Mouse (Mus musculus) forebrain, embryonic 14.5 days (tissue): ENCODE results near the gene Ifna2. TPM values are rescaled to one million over a fixed set of nuclear protein-coding genes. Genes with fewer than 3 reads are reported as not detected.

Experiments used
- ATAC-seq: fragments of 200-750 bp; cut with Nextera tagmentation; 2 replicates; pipeline ENCODE4 v1.8.0; 2017; ENCODE audit warnings: mild to moderate bottlenecking, moderate library complexity
- DNase-seq: peaks from one replicate; pipeline ENCODE4 v3.0.0-alpha.2; 2015; ENCODE audit warnings: low spot score
- H3K27ac ChIP-seq: fragments of 300-500 bp; sonication (generic); 2 replicates; pipeline ENCODE4 v1.5.1; 2014; ENCODE audit warnings: low read depth, mild to moderate bottlenecking, control low read depth, low read length, moderate library complexity
- H3K27me3 ChIP-seq: fragments of 300-500 bp; sonication (generic); replicated peaks from 2 replicates; pipeline ENCODE4 v1.6.1; 2014; ENCODE audit warnings: low read length, control low read depth, mixed read lengths; ENCODE audit not compliant: control insufficient read depth, insufficient read depth
- H3K36me3 ChIP-seq: fragments of 300-500 bp; sonication (generic); 2 replicates; pipeline ENCODE4 v1.6.1; 2014; ENCODE audit warnings: low read length, control low read depth; ENCODE audit not compliant: control insufficient read depth, insufficient read depth
- H3K4me1 ChIP-seq: fragments of 300-500 bp; sonication (generic); 2 replicates; pipeline ENCODE4 v1.6.1; 2014; ENCODE audit warnings: antibody characterized with exemption, low read length, control low read depth; ENCODE audit not compliant: control insufficient read depth, insufficient read depth
- H3K4me2 ChIP-seq: fragments of 300-500 bp; sonication (generic); 2 replicates; pipeline ENCODE4 v1.6.1; 2014; ENCODE audit warnings: mild to moderate bottlenecking, control low read depth, low read length
- H3K4me3 ChIP-seq: fragments of 300-500 bp; sonication (generic); 2 replicates; pipeline ENCODE4 v1.5.1; 2014; ENCODE audit warnings: low read depth, low read length, control low read depth
- H3K9ac ChIP-seq: fragments of 300-500 bp; sonication (generic); 2 replicates; pipeline ENCODE4 v1.6.1; 2014; ENCODE audit warnings: mild to moderate bottlenecking, low read length, control low read depth, moderate library complexity
- H3K9me3 ChIP-seq: fragments of 300-500 bp; sonication (generic); replicated peaks from 2 replicates; pipeline ENCODE4 v1.6.1; 2016; ENCODE audit warnings: low read length, control low read depth, mixed read lengths; ENCODE audit not compliant: control insufficient read depth
- WGBS: fragments of 180-500 bp; shearing (Covaris S2); extraction: QIAGEN DNeasy Blood & Tissue Kit; methylation state at CpG from one replicate; pipeline ENCODE4 v1.1.7; 2014; 5-methylcytosine and 5-hydroxymethylcytosine counted together
- polyA plus RNA-seq: library from polyadenylated mRNA; unstranded; fragments of >200 nt; fragmentation: Nextera tagmentation; extraction: Ambion mirVana; gene quantifications from 2 replicates; pipeline ENCODE4 v1.2.1, GENCODE M21; 2014

Ifna2 gene
- polyA plus RNA-seq, 1 experiment from 2014 or later = not detected

GRCm38 (mm10) chr4:88707128-88707826, 23.6 kb upstream of the Ifna2 start:
- WGBS = 96% methylated on average over 1 of the region's 1 CpGs

DNA sequence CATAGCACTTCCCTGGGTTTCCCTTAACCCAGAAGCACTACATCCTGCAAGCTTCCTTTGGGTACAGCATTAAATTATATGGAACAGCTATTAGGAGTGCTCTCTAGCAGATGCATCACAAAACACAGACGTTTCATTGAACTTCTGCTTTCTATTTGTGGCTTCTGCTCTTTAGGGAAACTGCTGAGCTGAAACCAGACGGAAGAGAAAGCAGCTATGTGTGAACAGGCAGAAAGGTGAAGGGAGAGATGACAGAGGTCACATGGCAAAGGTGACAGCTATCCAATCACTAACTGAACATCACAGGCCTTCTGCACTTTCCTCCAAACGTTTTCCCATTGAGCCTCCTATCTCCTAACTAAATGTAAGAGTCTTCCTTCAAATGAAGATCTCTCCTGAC, 22.2 kb upstream of the Ifna2 start:
- Histone ChIP-seq H3K4me2 (no peak overlapping the region), H3K9me3 (no peaks in the 10 kb centered on the region), H3K27me3 (no peaks in the 10 kb centered on the region), H3K4me1 (no peaks in the 10 kb centered on the region), H3K27ac (no peak overlapping the region), H3K9ac (no peak overlapping the region), H3K36me3 (no peaks in the 10 kb centered on the region), H3K4me3 (no peak overlapping the region)
- no peak for DNase-seq
- WGBS = 56% methylated on average over 3 of the region's 3 CpGs
- no peak for ATAC-seq

More at GRCm38 (mm10) chr4:88707128-88707826, 23.6 kb upstream of the Ifna2 start:
- H3K4me1 ChIP-seq = no peaks in the 10 kb centered on the region
- H3K4me3 ChIP-seq = no peak overlapping the region
- H3K9me3 ChIP-seq = no peaks in the 10 kb centered on the region
- no peaks in the 10 kb centered on the region for H3K36me3 ChIP-seq
- no peaks in the 10 kb centered on the region for H3K27me3 ChIP-seq
- H3K4me2 ChIP-seq = no peak overlapping the region
- ATAC-seq (no peak), DNase-seq (no peak)
- H3K9ac ChIP-seq = no peak overlapping the region
- H3K27ac ChIP-seq = no peak overlapping the region

- no peak for ATAC-seq
- H3K27me3 ChIP-seq = no peaks in the 10 kb centered on the region
- WGBS = 78% methylated on average over 1 of the region's 1 CpGs
These were observed 15.6 kb upstream of the Ifna2 start for GRCm38 (mm10) chr4:88699301-88699700.

GRCm38 (mm10) chr4:88698781-88699180, 15.1 kb upstream of the Ifna2 start:
- Histone ChIP-seq H3K4me1 (no peaks in the 10 kb centered on the region), H3K9ac (no peak overlapping the region), H3K9me3 (no peaks in the 10 kb centered on the region), H3K27ac (no peak overlapping the region), H3K36me3 (no peaks in the 10 kb centered on the region), H3K4me3 (no peak overlapping the region), H3K27me3 (no peaks in the 10 kb centered on the region), H3K4me2 (no peak overlapping the region)
- ATAC-seq (no peak), DNase-seq (no peak)
- WGBS = 88% methylated on average over 5 of the region's 5 CpGs

More at GRCm38 (mm10) chr4:88699301-88699700, 15.6 kb upstream of the Ifna2 start:
- H3K4me1 ChIP-seq = no peaks in the 10 kb centered on the region
- H3K27ac ChIP-seq = no peak overlapping the region
- no peaks in the 10 kb centered on the region for H3K9me3 ChIP-seq
- no peak overlapping the region for H3K4me3 ChIP-seq
- no peak overlapping the region for H3K9ac ChIP-seq
- no peaks in the 10 kb centered on the region for H3K36me3 ChIP-seq
- DNase-seq = no peak
- H3K4me2 ChIP-seq = no peak overlapping the region

GRCm38 (mm10) chr4:88697753-88698152, 14.0 kb upstream of the Ifna2 start:
- no peaks in the 10 kb centered on the region for H3K27me3 ChIP-seq
- H3K4me1 ChIP-seq = no peaks in the 10 kb centered on the region
- no peak overlapping the region for H3K4me2 ChIP-seq
- H3K9ac ChIP-seq = no peak overlapping the region
- H3K4me3 ChIP-seq = no peak overlapping the region
- no peak overlapping the region for H3K27ac ChIP-seq
- DNase-seq (no peak), ATAC-seq (no peak)
- WGBS = 85% methylated on average over 4 of the region's 4 CpGs
- H3K36me3 ChIP-seq = no peaks in the 10 kb centered on the region
- H3K9me3 ChIP-seq = no peaks in the 10 kb centered on the region

- DNase-seq (no peak), ATAC-seq (no peak)
- H3K4me2 ChIP-seq = no peak overlapping the region
- no peak overlapping the region for H3K9ac ChIP-seq
- no peak overlapping the region for H3K27ac ChIP-seq
- no peaks in the 10 kb centered on the region for H3K27me3 ChIP-seq
- no peaks in the 10 kb centered on the region for H3K36me3 ChIP-seq
- 63% methylated on average over 6 of the region's 6 CpGs for WGBS
- H3K4me1 ChIP-seq = no peaks in the 10 kb centered on the region
- H3K4me3 ChIP-seq = no peak overlapping the region
- no peaks in the 10 kb centered on the region for H3K9me3 ChIP-seq
These were observed 13.4 kb upstream of the Ifna2 start for GRCm38 (mm10) chr4:88697108-88697507.

GRCm38 (mm10) chr4:88696237-88696884, 12.6 kb upstream of the Ifna2 start:
- Histone ChIP-seq H3K36me3 (no peaks in the 10 kb centered on the region), H3K27ac (no peak overlapping the region), H3K4me3 (no peak overlapping the region), H3K27me3 (no peaks in the 10 kb centered on the region), H3K9me3 (no peaks in the 10 kb centered on the region), H3K4me2 (no peak overlapping the region), H3K4me1 (no peaks in the 10 kb centered on the region), H3K9ac (no peak overlapping the region)
- peak; percentile 83 for DNase-seq
- WGBS = 24% methylated on average over 3 of the region's 3 CpGs
- peak; percentile 77; the same call in 1 of the 2 replicates for ATAC-seq

DNA sequence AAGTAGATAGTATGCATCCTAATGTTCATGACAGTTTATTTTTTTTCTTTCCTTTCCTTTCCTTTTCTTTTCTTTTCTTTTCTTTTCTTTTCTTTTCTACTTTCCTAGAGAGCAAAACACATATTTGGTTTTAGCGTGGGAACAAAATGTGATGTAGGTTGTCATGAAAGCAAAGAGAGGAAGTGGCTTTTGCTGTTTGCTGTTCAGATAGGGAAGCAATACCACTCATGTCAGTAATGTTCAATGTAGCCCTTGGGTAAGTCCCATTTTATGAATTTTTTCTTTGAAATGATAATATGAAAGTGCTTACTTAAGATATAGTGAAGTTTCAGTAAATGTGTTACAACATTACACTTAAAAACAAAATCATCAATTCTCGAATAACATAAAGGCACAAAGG, 9.7 kb upstream of the Ifna2 start:
- ATAC-seq (no peak), DNase-seq (no peak)
- no peak overlapping the region for H3K4me2 ChIP-seq
- no peaks in the 10 kb centered on the region for H3K4me1 ChIP-seq
- no peaks in the 10 kb centered on the region for H3K27me3 ChIP-seq
- no peak overlapping the region for H3K4me3 ChIP-seq
- WGBS = 89% methylated on average over 2 of the region's 2 CpGs
- H3K27ac ChIP-seq = no peak overlapping the region
- H3K9me3 ChIP-seq = no peaks in the 10 kb centered on the region
- H3K36me3 ChIP-seq = no peaks in the 10 kb centered on the region
- H3K9ac ChIP-seq = no peak overlapping the region

DNA sequence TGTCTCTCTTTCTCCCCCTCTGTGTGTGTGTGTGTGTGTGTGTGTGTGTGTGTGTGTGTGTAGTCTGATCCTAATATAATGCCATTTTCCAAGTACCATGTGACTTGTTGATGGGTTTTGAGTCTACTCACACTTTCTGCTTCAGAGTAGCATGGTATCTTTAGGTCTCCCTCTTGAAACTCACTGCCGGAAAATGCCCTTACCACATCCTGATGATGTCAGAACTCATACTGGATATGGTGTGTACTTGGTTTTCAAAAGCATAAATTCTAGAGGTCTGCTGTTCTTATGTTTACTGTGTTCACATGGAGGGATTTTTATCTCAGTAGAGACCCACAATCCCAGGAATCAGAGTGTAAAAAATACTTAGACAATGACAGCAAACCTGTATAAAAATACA, 8.8 kb upstream of the Ifna2 start:
- WGBS = 91% methylated on average over 1 of the region's 1 CpGs
- ATAC-seq (no peak), DNase-seq (no peak)
- Histone ChIP-seq H3K27me3 (no peaks in the 10 kb centered on the region), H3K4me2 (no peak overlapping the region), H3K9me3 (no peaks in the 10 kb centered on the region), H3K4me3 (no peak overlapping the region), H3K36me3 (no peaks in the 10 kb centered on the region), H3K9ac (no peak overlapping the region), H3K4me1 (no peaks in the 10 kb centered on the region), H3K27ac (no peak overlapping the region)
